Mouse (Mus musculus) hindbrain, embryonic 13.5 days (tissue): ENCODE measurements around the gene 1700012B09Rik. TPM values are rescaled to one million over a fixed set of nuclear protein-coding genes. Genes with fewer than 3 reads are reported as not detected.

Experiments
- ATAC-seq: fragments of 200-750 bp; cut with Nextera tagmentation; 2 replicates; pipeline ENCODE4 v1.8.0; 2017; ENCODE audit warnings: moderate TSS enrichment; ENCODE audit not compliant: low FRiP score
- H3K27ac ChIP-seq: fragments of 300-500 bp; sonication (generic); 2 replicates; pipeline ENCODE4 v1.5.1; 2015; ENCODE audit warnings: inconsistent platforms, mild to moderate bottlenecking, moderate library complexity
- H3K27me3 ChIP-seq: fragments of 300-500 bp; sonication (generic); 2 replicates; pipeline ENCODE4 v1.6.1; 2015; ENCODE audit warnings: mild to moderate bottlenecking, inconsistent platforms
- H3K36me3 ChIP-seq: fragments of 300-500 bp; sonication (generic); 2 replicates; pipeline ENCODE4 v1.6.1; 2015; ENCODE audit warnings: mild to moderate bottlenecking, inconsistent platforms
- H3K4me1 ChIP-seq: fragments of 300-500 bp; sonication (generic); replicated peaks from 2 replicates; pipeline ENCODE4 v1.6.1; 2015; ENCODE audit warnings: inconsistent platforms
- H3K4me2 ChIP-seq: fragments of 300-500 bp; sonication (generic); 2 replicates; pipeline ENCODE4 v1.6.1; 2015; ENCODE audit warnings: inconsistent platforms, mild to moderate bottlenecking, moderate library complexity
- H3K4me3 ChIP-seq: fragments of 300-500 bp; sonication (generic); 2 replicates; pipeline ENCODE4 v1.5.1; 2015; ENCODE audit warnings: mild to moderate bottlenecking, inconsistent platforms
- H3K9ac ChIP-seq: fragments of 300-500 bp; sonication (generic); 2 replicates; pipeline ENCODE4 v1.6.1; 2015; ENCODE audit warnings: mild to moderate bottlenecking, inconsistent platforms
- H3K9me3 ChIP-seq: fragments of 300-500 bp; sonication (generic); 2 replicates; pipeline ENCODE4 v1.6.1; 2016; ENCODE audit warnings: inconsistent platforms
- WGBS: fragments of 180-500 bp; shearing (Covaris S2); methylation state at CpG from one replicate; pipeline ENCODE4 v1.1.7; 2015; 5-methylcytosine and 5-hydroxymethylcytosine counted together
- polyA plus RNA-seq: library from polyadenylated mRNA; unstranded; fragments of >200 nt; fragmentation: Nextera tagmentation; extraction: Ambion mirVana; gene quantifications from 2 replicates; pipeline ENCODE4 v1.2.1, GENCODE M21; 2015

Gene 1700012B09Rik
- 3.7 and 6.3 TPM in 2 replicates for polyA plus RNA-seq

- 17% methylated on average over 23 of the region's 23 CpGs for WGBS
- peak within 1 kb of the TSS; percentile 39 for H3K4me2 ChIP-seq
- H3K9me3 ChIP-seq, result no peaks in the 10 kb centered on the region
- peaks cover 8% of the 10 kb centered on the region; the same call in 1 of the 2 replicates for H3K27me3 ChIP-seq
- H3K27ac ChIP-seq, result no peak within 1 kb of the TSS
- peak within 1 kb of the TSS; percentile 55 for H3K9ac ChIP-seq
- no peaks in the 10 kb centered on the region for H3K36me3 ChIP-seq
- no peak within 1 kb of the TSS for H3K4me3 ChIP-seq
- peak; percentile 61; the same call in 1 of the 2 replicates for ATAC-seq
- peaks cover 23% of the 10 kb centered on the region for H3K4me1 ChIP-seq
These were observed at the start of gene 1700012B09Rik for GRCm38 (mm10) chr9:14770803-14771471. Gene 1700012B09Rik, minus strand, starts transcription at chr9:14771030.

GRCm38 (mm10) chr9:14810111-14810510 is 39.3 kb upstream of the 1700012B09Rik start:
- Histone ChIP-seq H3K4me1 (no peaks in the 10 kb centered on the region), H3K36me3 (peaks cover 71% of the 10 kb centered on the region), H3K4me2 (no peak overlapping the region), H3K4me3 (no peak overlapping the region), H3K9ac (no peak overlapping the region), H3K27me3 (no peaks in the 10 kb centered on the region), H3K9me3 (no peaks in the 10 kb centered on the region), H3K27ac (no peak overlapping the region)
- WGBS, result 98% methylated on average over 5 of the region's 5 CpGs
- no peak for ATAC-seq

DNA sequence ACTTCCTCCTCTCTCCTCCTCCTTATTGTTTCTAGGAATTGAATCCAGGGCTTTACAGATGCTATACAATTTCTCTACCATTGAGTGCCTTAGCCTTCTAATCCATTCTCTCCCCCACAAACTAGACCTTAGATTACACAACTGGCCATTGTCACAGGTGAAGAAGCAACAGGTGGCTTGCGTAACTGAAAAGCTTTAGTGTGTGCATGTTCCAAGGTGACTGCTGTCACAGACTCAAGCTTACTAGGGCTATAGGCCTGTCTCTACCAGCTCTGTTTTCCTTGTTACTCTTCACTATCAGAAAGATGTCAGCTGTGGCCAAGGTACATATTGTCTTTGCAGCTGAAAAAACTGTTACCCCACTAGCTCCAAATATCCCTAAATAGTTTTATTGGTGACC is 36.0 kb upstream of the 1700012B09Rik start:
- no peaks in the 10 kb centered on the region for H3K27me3 ChIP-seq
- no peak for ATAC-seq
- no peak overlapping the region for H3K9ac ChIP-seq

DNA sequence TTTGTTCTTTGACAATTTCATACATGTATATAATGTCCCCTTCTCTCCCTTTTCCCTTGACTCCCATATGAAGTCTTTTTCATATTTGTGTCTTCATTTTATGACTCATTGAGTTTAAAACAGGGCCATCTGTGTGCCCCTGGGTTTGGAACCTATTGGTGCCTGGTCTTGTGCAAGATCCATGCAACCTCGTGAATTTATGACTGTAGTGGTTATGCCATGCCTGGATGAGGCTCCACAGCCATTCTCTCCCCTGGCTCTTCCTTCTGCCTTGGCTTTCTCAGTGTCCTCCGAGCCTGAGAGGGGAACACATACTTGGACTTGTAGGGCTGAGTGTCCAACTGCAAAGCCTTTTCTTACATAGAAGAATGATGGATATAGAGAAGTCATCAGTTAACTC is 34.9 kb upstream of the 1700012B09Rik start:
- WGBS, result 89% methylated on average over 2 of the region's 2 CpGs
- Histone ChIP-seq H3K4me3 (no peak overlapping the region), H3K9me3 (no peaks in the 10 kb centered on the region)

More for the DNA sequence above, 36.0 kb upstream of the 1700012B09Rik start:
- H3K9me3 ChIP-seq, result no peaks in the 10 kb centered on the region
- no peaks in the 10 kb centered on the region for H3K4me1 ChIP-seq
- 95% methylated on average over 1 of the region's 1 CpGs for WGBS
- no peak overlapping the region for H3K27ac ChIP-seq
- no peak overlapping the region for H3K4me2 ChIP-seq
- H3K36me3 ChIP-seq, result peaks cover 64% of the 10 kb centered on the region
- H3K4me3 ChIP-seq, result no peak overlapping the region

DNA sequence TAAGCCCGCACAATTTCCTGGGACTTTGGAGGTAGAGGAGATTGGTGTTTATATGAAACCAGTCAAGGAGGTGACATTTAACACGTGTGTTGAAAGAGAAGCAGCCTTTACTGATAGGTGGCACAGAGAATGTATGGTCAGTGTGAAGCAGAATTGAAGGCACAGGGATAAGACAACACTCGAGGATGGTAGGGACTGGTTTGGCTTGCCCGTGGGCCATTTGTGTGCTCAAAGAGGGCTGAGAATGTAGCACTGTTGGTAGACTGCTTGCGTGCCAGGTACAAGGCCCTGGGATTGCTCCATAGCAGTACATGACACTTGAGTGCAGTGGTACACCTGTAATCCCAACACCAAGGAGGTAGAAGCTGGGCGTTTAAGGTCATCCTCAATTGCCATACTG is 16.5 kb upstream of the 1700012B09Rik start:
- Histone ChIP-seq H3K4me1 (peaks cover 11% of the 10 kb centered on the region), H3K4me3 (no peak overlapping the region), H3K27me3 (no peaks in the 10 kb centered on the region), H3K9me3 (no peaks in the 10 kb centered on the region), H3K9ac (no peak overlapping the region), H3K4me2 (no peak overlapping the region), H3K36me3 (peaks cover 40% of the 10 kb centered on the region), H3K27ac (no peak overlapping the region)
- ATAC-seq, result no peak
- WGBS, result 93% methylated on average over 6 of the region's 6 CpGs

More for the DNA sequence above, 34.9 kb upstream of the 1700012B09Rik start:
- Histone ChIP-seq H3K27ac (no peak overlapping the region), H3K36me3 (peaks cover 66% of the 10 kb centered on the region), H3K27me3 (no peaks in the 10 kb centered on the region), H3K4me2 (no peak overlapping the region), H3K4me1 (no peaks in the 10 kb centered on the region), H3K9ac (no peak overlapping the region)
- no peak for ATAC-seq

- Histone ChIP-seq H3K9ac (peak within 1 kb of the TSS; percentile 86), H3K27ac (peak within 1 kb of the TSS; percentile 96), H3K4me2 (peak within 1 kb of the TSS; percentile 83), H3K36me3 (peaks cover 43% of the 10 kb centered on the region), H3K9me3 (no peaks in the 10 kb centered on the region), H3K4me1 (peaks cover 11% of the 10 kb centered on the region), H3K4me3 (peak within 1 kb of the TSS; percentile 73), H3K27me3 (no peaks in the 10 kb centered on the region)
- WGBS, result under 1% methylated on average over 62 of the region's 62 CpGs
- peak; percentile 100 for ATAC-seq
These were observed 13.5 kb upstream of the 1700012B09Rik start, which contains the start of the genes Mre11a and Ankrd49 for GRCm38 (mm10) chr9:14784039-14785002. Gene Mre11a, plus strand, starts transcription at chr9:14784654. Gene Ankrd49, minus strand, starts transcription at chr9:14784856.

DNA sequence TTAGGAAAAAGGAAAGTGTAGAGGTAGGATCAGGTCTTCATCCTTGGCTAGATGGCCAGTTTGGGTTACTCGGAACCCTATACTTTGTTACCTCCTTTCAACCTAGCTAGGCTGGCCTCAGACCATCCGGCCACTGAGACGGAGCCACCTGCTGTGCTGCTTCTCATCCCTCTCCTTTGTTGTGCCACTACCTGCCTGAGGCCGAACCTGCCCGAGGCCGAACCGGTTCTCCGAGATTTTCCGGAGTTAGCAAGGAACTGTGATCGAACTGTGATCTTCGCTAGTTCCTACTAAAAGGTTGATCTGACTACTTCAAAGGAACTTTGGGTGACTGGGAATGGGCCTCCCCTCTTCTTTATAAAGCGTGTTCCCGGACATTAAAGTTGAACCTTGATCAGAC is 7.5 kb upstream of the 1700012B09Rik start:
- no peaks in the 10 kb centered on the region for H3K27me3 ChIP-seq

DNA sequence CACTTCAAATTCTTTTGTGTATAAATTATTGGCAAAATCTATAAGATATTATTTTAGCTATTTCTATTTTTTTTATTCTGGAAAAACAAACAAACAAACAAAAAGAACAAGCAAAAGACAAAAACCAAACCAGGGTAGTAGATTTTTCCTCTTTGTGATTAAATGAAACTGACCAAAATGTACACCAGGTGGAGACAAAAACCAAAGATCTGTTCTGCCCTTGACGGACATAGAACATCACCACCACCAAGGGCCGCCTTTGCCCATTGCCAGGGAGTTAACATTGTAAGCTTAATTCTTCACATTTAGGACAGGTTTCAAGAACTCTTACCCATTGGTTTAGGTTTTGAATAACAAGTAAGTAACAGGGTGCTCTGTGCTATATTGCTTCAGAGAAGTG is 3.0 kb upstream of the 1700012B09Rik start:
- no peak for ATAC-seq
- WGBS, result 53% methylated on average over 2 of the region's 2 CpGs
- no peak overlapping the region for H3K27ac ChIP-seq
- no peaks in the 10 kb centered on the region for H3K36me3 ChIP-seq
- H3K27me3 ChIP-seq, result peaks cover 8% of the 10 kb centered on the region; the same call in 1 of the 2 replicates
- no peak overlapping the region for H3K9ac ChIP-seq
- no peak overlapping the region for H3K4me2 ChIP-seq
- no peaks in the 10 kb centered on the region for H3K9me3 ChIP-seq
- H3K4me3 ChIP-seq, result no peak overlapping the region
- peaks cover 18% of the 10 kb centered on the region for H3K4me1 ChIP-seq

More for the DNA sequence above, 7.5 kb upstream of the 1700012B09Rik start:
- Histone ChIP-seq H3K4me2 (no peak overlapping the region), H3K36me3 (peaks cover 21% of the 10 kb centered on the region), H3K9ac (no peak overlapping the region), H3K4me3 (no peak overlapping the region), H3K27ac (no peak overlapping the region), H3K4me1 (no peaks in the 10 kb centered on the region), H3K9me3 (no peaks in the 10 kb centered on the region)
- WGBS, result 39% methylated on average over 13 of the region's 13 CpGs
- ATAC-seq, result no peak

- Histone ChIP-seq H3K4me3 (no peak overlapping the region), H3K27me3 (peaks cover 8% of the 10 kb centered on the region; the same call in 1 of the 2 replicates), H3K27ac (no peak overlapping the region), H3K4me2 (no peak overlapping the region), H3K36me3 (no peaks in the 10 kb centered on the region), H3K9me3 (no peaks in the 10 kb centered on the region), H3K4me1 (peaks cover 23% of the 10 kb centered on the region), H3K9ac (no peak overlapping the region)
- 91% methylated on average over 2 of the region's 2 CpGs for WGBS
- no peak for ATAC-seq
These were observed 1.2 kb upstream of the 1700012B09Rik start for GRCm38 (mm10) chr9:14772074-14772473.

GRCm38 (mm10) chr9:14769811-14770210 is 1.0 kb downstream of the 1700012B09Rik start:
- Histone ChIP-seq H3K27ac (no peak overlapping the region), H3K4me2 (no peak overlapping the region), H3K9me3 (no peaks in the 10 kb centered on the region), H3K27me3 (peaks cover 8% of the 10 kb centered on the region; the same call in 1 of the 2 replicates), H3K36me3 (no peaks in the 10 kb centered on the region), H3K4me1 (peaks cover 23% of the 10 kb centered on the region), H3K4me3 (no peak overlapping the region), H3K9ac (0 out of 2 replicates have a peak overlapping the region, but pooled peaks have one; percentile 49)
- ATAC-seq, result peak; percentile 37; the same call in 1 of the 2 replicates
- 51% methylated on average over 5 of the region's 6 CpGs for WGBS

DNA sequence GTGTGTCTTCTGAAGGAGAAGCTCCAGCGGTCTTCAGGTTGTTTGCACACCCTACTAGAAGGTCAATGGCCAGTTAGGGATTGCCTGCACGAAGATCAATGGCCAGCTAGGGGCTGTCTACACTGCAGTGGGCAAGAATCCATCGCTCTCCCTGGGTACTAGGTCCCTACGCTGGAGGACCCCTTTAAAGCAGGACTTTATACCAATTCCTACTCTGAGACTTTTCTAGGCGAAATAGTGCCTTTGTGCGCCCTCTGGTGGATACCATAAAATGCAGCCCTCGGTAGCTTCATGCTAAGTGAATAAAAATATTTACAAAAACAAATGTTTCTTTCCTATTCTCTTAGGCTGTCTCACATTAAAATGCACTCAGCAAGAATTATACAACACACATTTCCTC is 6.1 kb downstream of the 1700012B09Rik start:
- H3K9me3 ChIP-seq, result no peaks in the 10 kb centered on the region
- 0 out of 2 replicates have a peak, but pooled peaks cover 3% of the 10 kb centered on the region for H3K27me3 ChIP-seq
- no peaks in the 10 kb centered on the region for H3K36me3 ChIP-seq
- no peak overlapping the region for H3K4me2 ChIP-seq
- no peak overlapping the region for H3K27ac ChIP-seq
- 30% methylated on average over 7 of the region's 7 CpGs for WGBS
- peaks cover 10% of the 10 kb centered on the region for H3K4me1 ChIP-seq
- no peak overlapping the region for H3K9ac ChIP-seq
- H3K4me3 ChIP-seq, result no peak overlapping the region
- ATAC-seq, result no peak

- no peak overlapping the region for H3K9ac ChIP-seq
- H3K4me2 ChIP-seq, result no peak overlapping the region
- no peak overlapping the region for H3K4me3 ChIP-seq
- H3K4me1 ChIP-seq, result no peaks in the 10 kb centered on the region
- H3K27ac ChIP-seq, result no peak overlapping the region
- no peak for ATAC-seq
- H3K36me3 ChIP-seq, result no peaks in the 10 kb centered on the region
- no peaks in the 10 kb centered on the region for H3K9me3 ChIP-seq
- H3K27me3 ChIP-seq, result no peaks in the 10 kb centered on the region
These were observed 11.6 kb downstream of the 1700012B09Rik start for GRCm38 (mm10) chr9:14759261-14759660.
